Comparison of ENCODE assay signal across 39 mouse cellular contexts in the genomic region with DNA sequence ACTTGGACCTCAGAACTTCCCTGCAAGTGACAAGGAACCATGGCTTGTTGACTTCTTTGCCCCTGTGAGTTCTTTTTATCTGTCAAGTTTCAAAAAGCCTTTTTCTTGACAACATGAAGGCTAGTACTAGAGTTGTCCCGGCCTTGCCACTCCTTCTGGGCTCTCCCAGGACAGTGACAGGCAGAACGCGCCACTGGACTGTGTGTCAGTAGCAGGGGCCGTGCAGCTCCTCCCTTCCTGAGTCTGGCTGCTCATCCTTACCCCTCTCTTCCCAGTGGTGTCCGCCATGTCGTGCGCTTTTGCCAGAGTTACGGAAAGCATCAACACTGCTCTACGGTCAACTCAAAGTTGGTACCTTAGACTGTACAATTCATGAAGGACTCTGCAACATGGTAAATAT. TPM values are rescaled to one million over a fixed set of nuclear protein-coding genes. Genes with fewer than 3 reads are reported as not detected.
"Had no signal": no experiment of that assay in that cellular context is flagged by ENCODE, and none has a peak within 500 bp of the region (broad histone marks: within the 10 kb centered on the region; RNA-seq: fewer than 3 reads in every experiment).

No protein-coding gene starts in this region.

- H3K27me3 ChIP-seq: embryonic facial prominence, embryonic 12.5 days; embryonic facial prominence, embryonic 13.5 days; embryonic facial prominence, embryonic 15.5 days; forebrain, embryonic 12.5 days; forebrain, embryonic 13.5 days; forebrain, embryonic 15.5 days had no signal

- H3K9me3 ChIP-seq: embryonic facial prominence, embryonic 10.5 days; embryonic facial prominence, embryonic 12.5 days; embryonic facial prominence, embryonic 13.5 days; embryonic facial prominence, embryonic 15.5 days; forebrain, embryonic 10.5 days; forebrain, embryonic 12.5 days; forebrain, embryonic 13.5 days; forebrain, embryonic 15.5 days had no signal

- DNase-seq: cerebellum, adult 2 months; cerebellum, adult 8-10 months; cerebellum, adult 9-10 months; cerebellum, adult 9-11 months; cerebellum, postnatal 10 days; cerebellum, postnatal 14 days; cerebellum, postnatal 25 days; cerebellum, postnatal 36 days; embryo, embryonic 11 days; forebrain, postnatal 0 days; gastrocnemius, adult 2 months; gastrocnemius, postnatal 10 days; gastrocnemius, postnatal 14 days; gastrocnemius, postnatal 25 days; gastrocnemius, postnatal 36 days; heart, adult 18-20 months; heart, adult 2 months had no signal

- H3K4me2 ChIP-seq: embryonic facial prominence, embryonic 12.5 days; embryonic facial prominence, embryonic 13.5 days; embryonic facial prominence, embryonic 15.5 days; forebrain, embryonic 12.5 days; forebrain, embryonic 13.5 days; forebrain, embryonic 15.5 days had no signal

- ATAC-seq: forebrain, embryonic 13.5 days; forebrain, embryonic 14.5 days; forebrain, embryonic 15.5 days; forebrain, embryonic 16.5 days; forebrain, postnatal 0 days had no signal

- H3K4me3 ChIP-seq: embryonic facial prominence, embryonic 10.5 days; embryonic facial prominence, embryonic 12.5 days; embryonic facial prominence, embryonic 13.5 days; embryonic facial prominence, embryonic 15.5 days; erythroblast, embryonic 14.5 days; forebrain, embryonic 10.5 days; forebrain, embryonic 12.5 days; forebrain, embryonic 13.5 days; forebrain, embryonic 15.5 days; gastrocnemius, adult 2 months; heart, adult 2 months had no signal

- H3K27ac ChIP-seq: embryonic facial prominence, embryonic 10.5 days; embryonic facial prominence, embryonic 12.5 days; embryonic facial prominence, embryonic 13.5 days; embryonic facial prominence, embryonic 15.5 days; forebrain, embryonic 10.5 days; forebrain, embryonic 12.5 days; forebrain, embryonic 13.5 days; forebrain, embryonic 15.5 days; gastrocnemius, adult 2 months; heart, adult 2 months had no signal

- H3K9ac ChIP-seq: embryonic facial prominence, embryonic 12.5 days; embryonic facial prominence, embryonic 13.5 days; embryonic facial prominence, embryonic 15.5 days; forebrain, embryonic 12.5 days; forebrain, embryonic 13.5 days; forebrain, embryonic 15.5 days; forebrain, postnatal 0 days had no signal

- H3K4me1 ChIP-seq: embryonic facial prominence, embryonic 10.5 days; embryonic facial prominence, embryonic 12.5 days; embryonic facial prominence, embryonic 13.5 days; embryonic facial prominence, embryonic 15.5 days; forebrain, embryonic 10.5 days; forebrain, embryonic 12.5 days; forebrain, embryonic 13.5 days; forebrain, embryonic 15.5 days had no signal

RNA-seq across cellular contexts. Expression of a gene that starts 48.3 kb away (rescaled TPM):
- total RNA-seq: common myeloid progenitor, adult 5-6 weeks; forebrain, postnatal 0 days; gastrocnemius, adult 18-20 months; gastrocnemius, adult 2 months; gastrocnemius, adult 8-10 months; gastrocnemius, postnatal 10 days; gastrocnemius, postnatal 14 days; gastrocnemius, postnatal 25 days; gastrocnemius, postnatal 36 days; gastrocnemius, postnatal 4 days; granulocyte monocyte progenitor cell, adult 5-6 weeks; heart, adult 18-20 months; heart, adult 2 months; heart, adult 8-10 months had no signal
- polyA plus RNA-seq: cerebellum, adult 2 months; cortical plate, adult 2 months; embryonic facial prominence, embryonic 10.5 days; embryonic facial prominence, embryonic 11.5 days; embryonic facial prominence, embryonic 12.5 days; embryonic facial prominence, embryonic 13.5 days; embryonic facial prominence, embryonic 14.5 days; embryonic facial prominence, embryonic 15.5 days; forebrain, embryonic 10.5 days; forebrain, embryonic 11.5 days; forebrain, embryonic 12.5 days; forebrain, embryonic 13.5 days; forebrain, embryonic 14.5 days; forebrain, embryonic 15.5 days; forebrain, embryonic 16.5 days; forebrain, postnatal 0 days; frontal cortex, adult 2 months had no signal
